Mouse (Mus musculus): ENCODE results near the gene Gm5741. TPM values are rescaled to one million over a fixed set of nuclear protein-coding genes. Genes with fewer than 3 reads are reported as not detected.

The Gm5741 gene
- polyA plus RNA-seq, 1 experiment from 2014 or later: not detected

- peaks cover 49% of the 10 kb centered on the region for H3K36me3 ChIP-seq (ENCODE audit: control insufficient read depth, insufficient read depth, low read length)
- H3K4me3 ChIP-seq (ENCODE audit: low read depth, low read length): no peak overlapping the region
- peaks cover 22% of the 10 kb centered on the region for H3K4me1 ChIP-seq (replicated peaks; ENCODE audit: control insufficient read depth, insufficient read depth, low read length)
- DNase-seq (ENCODE audit: low spot score): no peak
- no peak for ATAC-seq (replicated peaks; ENCODE audit: low FRiP score, low TSS enrichment, low read depth)
- no peaks in the 10 kb centered on the region for H3K27me3 ChIP-seq (replicated peaks; ENCODE audit: control insufficient read depth, insufficient read depth, low read length)
- H3K27ac ChIP-seq (ENCODE audit: low read depth): no peak overlapping the region
- no peak overlapping the region for H3K4me2 ChIP-seq (ENCODE audit: low read length)
- no peak overlapping the region for H3K9ac ChIP-seq (ENCODE audit: low read length)
- no peaks in the 10 kb centered on the region for H3K9me3 ChIP-seq (ENCODE audit: control insufficient read depth, low read length)
- 79% methylated on average over 4 of the region's 4 CpGs for WGBS
Measured at GRCm38 (mm10) chr8:85032622-85033311, 35.0 kb downstream of the Gm5741 start.

DNA sequence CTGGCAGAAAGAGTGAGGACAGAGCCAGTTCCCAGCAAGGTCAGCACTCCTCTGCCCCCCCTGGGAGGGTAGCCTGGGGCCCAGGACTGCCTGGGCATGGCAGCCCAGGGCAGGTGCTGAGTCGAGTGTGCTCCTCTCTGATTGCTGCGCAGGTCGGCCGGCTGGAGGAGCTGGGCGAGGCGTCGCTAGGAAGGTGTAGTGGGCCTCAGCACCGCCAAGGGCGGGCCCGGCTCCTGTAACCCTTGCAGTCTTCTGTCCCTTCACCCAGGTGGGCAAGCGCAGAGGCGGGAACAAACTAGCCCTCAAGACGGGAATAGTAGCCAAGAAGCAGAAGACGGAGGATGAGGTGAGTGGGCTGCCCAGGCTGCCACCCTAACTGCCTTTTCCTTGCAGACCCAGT is 38.5 kb downstream of the Gm5741 start:
- Histone ChIP-seq H3K4me2 (ENCODE audit: low read length) (no peak overlapping the region), H3K4me1 (replicated peaks; ENCODE audit: control insufficient read depth, insufficient read depth, low read length) (peaks cover 24% of the 10 kb centered on the region), H3K4me3 (ENCODE audit: low read depth, low read length) (no peak overlapping the region), H3K36me3 (ENCODE audit: control insufficient read depth, insufficient read depth, low read length) (peaks cover 49% of the 10 kb centered on the region), H3K9me3 (ENCODE audit: control insufficient read depth, low read length) (no peaks in the 10 kb centered on the region), H3K9ac (ENCODE audit: low read length) (0 out of 2 replicates have a peak overlapping the region, but pooled peaks have one; percentile 10), H3K27ac (ENCODE audit: low read depth) (no peak overlapping the region), H3K27me3 (replicated peaks; ENCODE audit: control insufficient read depth, insufficient read depth, low read length) (no peaks in the 10 kb centered on the region)
- ATAC-seq (replicated peaks; ENCODE audit: low FRiP score, low TSS enrichment, low read depth) (no peak), DNase-seq (ENCODE audit: low spot score) (no peak)
- 85% methylated on average over 14 of the region's 14 CpGs for WGBS

- no peak overlapping the region for H3K27ac ChIP-seq (ENCODE audit: low read depth)
- H3K27me3 ChIP-seq (replicated peaks; ENCODE audit: control insufficient read depth, insufficient read depth, low read length): no peaks in the 10 kb centered on the region
- H3K9ac ChIP-seq (ENCODE audit: low read length): peak overlapping the region; percentile 90
- H3K4me3 ChIP-seq (ENCODE audit: low read depth, low read length): peak overlapping the region; percentile 93
- no peak for DNase-seq (ENCODE audit: low spot score)
- 14% methylated on average over 2 of the region's 2 CpGs for WGBS
- H3K4me2 ChIP-seq (ENCODE audit: low read length): peak overlapping the region; percentile 66
- peaks cover 28% of the 10 kb centered on the region for H3K4me1 ChIP-seq (replicated peaks; ENCODE audit: control insufficient read depth, insufficient read depth, low read length)
- no peak for ATAC-seq (replicated peaks; ENCODE audit: low FRiP score, low TSS enrichment, low read depth)
- peaks cover 49% of the 10 kb centered on the region for H3K36me3 ChIP-seq (ENCODE audit: control insufficient read depth, insufficient read depth, low read length)
- H3K9me3 ChIP-seq (ENCODE audit: control insufficient read depth, low read length): no peaks in the 10 kb centered on the region
Measured at GRCm38 (mm10) chr8:85027922-85028321, 39.9 kb downstream of the Gm5741 start.

DNA sequence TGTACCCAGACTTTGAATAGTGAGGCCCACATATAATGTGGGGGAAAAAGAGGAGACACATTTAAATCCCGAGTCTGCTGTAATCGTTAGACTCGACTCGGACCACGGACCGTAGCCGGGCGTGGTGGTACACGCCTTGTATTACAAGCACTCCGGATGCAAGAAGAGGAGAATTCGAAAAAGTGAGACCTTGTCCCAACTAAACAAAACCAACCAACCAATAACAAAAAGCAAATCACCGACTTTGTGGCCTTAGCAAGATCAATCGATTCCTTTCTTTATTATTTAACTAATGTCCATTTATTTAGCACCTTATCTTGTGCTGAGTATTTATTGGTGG is 40.3 kb downstream of the Gm5741 start:
- 1% methylated on average over 13 of the region's 13 CpGs for WGBS
- peaks cover 28% of the 10 kb centered on the region for H3K4me1 ChIP-seq (replicated peaks; ENCODE audit: control insufficient read depth, insufficient read depth, low read length)
- H3K4me2 ChIP-seq (ENCODE audit: low read length): peak overlapping the region; percentile 66
- peak overlapping the region; percentile 93 for H3K4me3 ChIP-seq (ENCODE audit: low read depth, low read length)
- no peak for ATAC-seq (replicated peaks; ENCODE audit: low FRiP score, low TSS enrichment, low read depth)
- H3K36me3 ChIP-seq (ENCODE audit: control insufficient read depth, insufficient read depth, low read length): peaks cover 49% of the 10 kb centered on the region
- no peak for DNase-seq (ENCODE audit: low spot score)
- H3K9me3 ChIP-seq (ENCODE audit: control insufficient read depth, low read length): no peaks in the 10 kb centered on the region
- peak overlapping the region; percentile 89 for H3K27ac ChIP-seq (ENCODE audit: low read depth)
- H3K27me3 ChIP-seq (replicated peaks; ENCODE audit: control insufficient read depth, insufficient read depth, low read length): no peaks in the 10 kb centered on the region
- H3K9ac ChIP-seq (ENCODE audit: low read length): peak overlapping the region; percentile 90

- H3K4me3 ChIP-seq (ENCODE audit: low read depth, low read length): peak within 1 kb of the TSS; percentile 93
- no peaks in the 10 kb centered on the region for H3K9me3 ChIP-seq (ENCODE audit: control insufficient read depth, low read length)
- under 1% methylated on average over 75 of the region's 75 CpGs for WGBS
- H3K36me3 ChIP-seq (ENCODE audit: control insufficient read depth, insufficient read depth, low read length): peaks cover 49% of the 10 kb centered on the region
- H3K27me3 ChIP-seq (replicated peaks; ENCODE audit: control insufficient read depth, insufficient read depth, low read length): no peaks in the 10 kb centered on the region
- ATAC-seq (replicated peaks; ENCODE audit: low FRiP score, low TSS enrichment, low read depth) (peak; percentile 79), DNase-seq (ENCODE audit: low spot score) (peak; percentile 96)
- peak within 1 kb of the TSS; percentile 90 for H3K9ac ChIP-seq (ENCODE audit: low read length)
- H3K4me2 ChIP-seq (ENCODE audit: low read length): peak within 1 kb of the TSS; percentile 66
- H3K27ac ChIP-seq (ENCODE audit: low read depth): peak within 1 kb of the TSS; percentile 89
- H3K4me1 ChIP-seq (replicated peaks; ENCODE audit: control insufficient read depth, insufficient read depth, low read length): peaks cover 28% of the 10 kb centered on the region
Measured at GRCm38 (mm10) chr8:85026670-85027515, 40.9 kb downstream of the Gm5741 start, which contains the start of gene Trir. Gene Trir, plus strand, starts transcription at chr8:85026823.

DNA sequence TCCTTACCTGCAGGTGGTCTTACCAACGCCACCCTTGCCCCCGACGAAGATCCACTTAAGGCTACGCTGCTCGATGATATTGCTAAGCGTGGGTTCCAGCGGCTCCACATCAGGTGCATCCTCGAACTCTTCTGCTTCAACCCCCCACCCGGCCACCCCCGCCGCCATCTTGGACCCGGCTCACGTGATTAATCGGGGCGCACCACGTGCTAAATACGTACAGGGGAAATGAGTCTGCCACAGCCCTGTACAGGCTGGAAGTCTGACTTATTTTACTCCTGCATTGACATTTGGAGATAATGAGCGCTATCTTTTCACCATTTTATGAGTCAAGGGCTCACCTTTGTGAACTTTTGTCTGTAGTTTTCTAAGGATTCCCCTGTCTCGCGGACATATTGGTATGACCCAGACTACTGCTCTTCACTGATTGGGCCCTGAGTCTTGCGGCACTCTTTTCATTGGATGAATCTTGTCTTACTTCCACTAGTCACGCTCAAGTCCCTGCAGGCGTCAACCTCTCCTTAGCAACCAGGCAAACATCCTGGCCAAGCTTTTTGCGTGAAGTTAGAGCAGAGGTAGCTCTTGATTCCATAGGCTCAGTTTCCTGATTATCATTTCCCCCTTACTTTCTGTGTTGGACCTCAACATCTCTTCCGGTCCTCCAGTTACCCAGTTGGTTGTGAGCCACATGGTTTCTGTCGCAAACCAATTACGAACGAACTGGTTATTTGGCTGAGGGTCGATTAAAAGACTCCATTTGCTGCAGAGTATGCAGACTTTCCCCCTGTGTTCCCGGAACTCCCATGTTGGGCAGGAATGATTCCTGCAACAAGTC is 42.5 kb downstream of the Gm5741 start, which contains the start of gene Asna1:
Gene Asna1, minus strand, starts transcription at position 184 of the 835 bp plus-strand sequence.
- Histone ChIP-seq H3K27ac (ENCODE audit: low read depth) (peak within 1 kb of the TSS; percentile 89), H3K4me3 (ENCODE audit: low read depth, low read length) (peak within 1 kb of the TSS; percentile 93), H3K27me3 (replicated peaks; ENCODE audit: control insufficient read depth, insufficient read depth, low read length) (no peaks in the 10 kb centered on the region), H3K9me3 (ENCODE audit: control insufficient read depth, low read length) (no peaks in the 10 kb centered on the region), H3K36me3 (ENCODE audit: control insufficient read depth, insufficient read depth, low read length) (peaks cover 41% of the 10 kb centered on the region), H3K4me1 (replicated peaks; ENCODE audit: control insufficient read depth, insufficient read depth, low read length) (peaks cover 28% of the 10 kb centered on the region), H3K4me2 (ENCODE audit: low read length) (peak within 1 kb of the TSS; percentile 66), H3K9ac (ENCODE audit: low read length) (peak within 1 kb of the TSS; percentile 67)
- peak; percentile 91 for DNase-seq (ENCODE audit: low spot score)
- WGBS: 4% methylated on average over 30 of the region's 30 CpGs
- peak; percentile 93 for ATAC-seq (replicated peaks; ENCODE audit: low FRiP score, low TSS enrichment, low read depth)

GRCm38 (mm10) chr8:85023846-85024245 is 43.9 kb downstream of the Gm5741 start:
- Histone ChIP-seq H3K4me2 (ENCODE audit: low read length) (peak overlapping the region; percentile 66), H3K36me3 (ENCODE audit: control insufficient read depth, insufficient read depth, low read length) (peaks cover 42% of the 10 kb centered on the region), H3K27ac (ENCODE audit: low read depth) (no peak overlapping the region), H3K27me3 (replicated peaks; ENCODE audit: control insufficient read depth, insufficient read depth, low read length) (no peaks in the 10 kb centered on the region), H3K4me3 (ENCODE audit: low read depth, low read length) (0 out of 2 replicates have a peak overlapping the region, but pooled peaks have one; percentile 93), H3K9ac (ENCODE audit: low read length) (no peak overlapping the region), H3K9me3 (ENCODE audit: control insufficient read depth, low read length) (no peaks in the 10 kb centered on the region), H3K4me1 (replicated peaks; ENCODE audit: control insufficient read depth, insufficient read depth, low read length) (peaks cover 24% of the 10 kb centered on the region)
- WGBS: 92% methylated on average over 3 of the region's 3 CpGs
- DNase-seq (ENCODE audit: low spot score) (no peak), ATAC-seq (replicated peaks; ENCODE audit: low FRiP score, low TSS enrichment, low read depth) (no peak)

DNA sequence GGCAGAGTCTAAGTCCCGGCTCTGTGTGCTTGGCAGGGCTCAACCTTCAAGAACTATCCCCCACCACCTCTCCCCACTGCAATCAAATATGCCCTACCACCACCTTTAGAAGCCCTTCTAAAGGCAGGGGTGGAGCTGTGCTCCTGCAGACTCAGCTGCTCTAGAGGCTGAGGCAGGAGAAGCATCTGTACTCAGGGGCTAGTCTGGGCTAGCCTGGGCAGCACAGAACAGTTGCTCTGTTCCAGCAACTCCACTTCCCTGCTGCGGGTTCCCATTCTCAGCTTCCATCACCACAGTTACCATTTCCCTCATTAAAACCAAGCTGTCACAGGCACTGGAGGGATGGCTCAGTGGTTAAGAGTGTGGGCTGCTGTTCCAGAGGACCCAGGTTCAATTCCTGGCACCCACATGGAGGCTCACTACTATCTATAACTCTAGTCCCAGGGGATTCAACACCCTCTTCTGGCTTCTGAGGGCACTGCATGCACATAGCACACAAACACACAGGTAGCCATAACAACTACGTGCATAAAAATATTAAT is 46.2 kb downstream of the Gm5741 start:
- DNase-seq (ENCODE audit: low spot score) (no peak), ATAC-seq (replicated peaks; ENCODE audit: low FRiP score, low TSS enrichment, low read depth) (no peak)
- Histone ChIP-seq H3K4me2 (ENCODE audit: low read length) (no peak overlapping the region), H3K36me3 (ENCODE audit: control insufficient read depth, insufficient read depth, low read length) (peaks cover 56% of the 10 kb centered on the region), H3K27me3 (replicated peaks; ENCODE audit: control insufficient read depth, insufficient read depth, low read length) (no peaks in the 10 kb centered on the region), H3K9ac (ENCODE audit: low read length) (no peak overlapping the region), H3K4me3 (ENCODE audit: low read depth, low read length) (no peak overlapping the region), H3K4me1 (replicated peaks; ENCODE audit: control insufficient read depth, insufficient read depth, low read length) (peaks cover 14% of the 10 kb centered on the region), H3K9me3 (ENCODE audit: control insufficient read depth, low read length) (no peaks in the 10 kb centered on the region), H3K27ac (ENCODE audit: low read depth) (no peak overlapping the region)
- WGBS: 95% methylated on average over 3 of the region's 3 CpGs
